Mouse (Mus musculus) MEL (cell line): ENCODE data around the gene Prcc. TPM values are rescaled to one million over a fixed set of nuclear protein-coding genes. Genes with fewer than 3 reads are reported as not detected.
"Not testable (repeated sequence)": the region's sequence is repeated elsewhere in the genome, so short reads cannot be mapped to it uniquely, and the experiment has no call there.

Experiments used
- DNase-seq: peaks from one replicate; pipeline ENCODE4 v3.0.0; 2011; ENCODE audit warnings: low read depth, low spot score
- H3K27ac ChIP-seq: 2 replicates; pipeline ENCODE4 v1.5.1; 2012; ENCODE audit warnings: low read depth, mild to moderate bottlenecking, control low read depth, low read length, moderate library complexity; ENCODE audit not compliant: control insufficient read depth
- H3K27me3 ChIP-seq, 2 experiments: fragments of 150-350 bp in 1 of 2; sonication (generic) in 1 of 2; 2 replicates each; pipeline ENCODE4 v1.6.1; 2012; ENCODE audit warnings: low read length in 2 of 2, mild to moderate bottlenecking in 2 of 2, improper control_type of control experiment in 1 of 2, moderate library complexity in 1 of 2; ENCODE audit not compliant: insufficient read depth in 2 of 2, control insufficient read depth in 1 of 2
- H3K36me3 ChIP-seq, 2 experiments: 2 replicates each; pipeline ENCODE4 v1.6.1; 2012 to 2014; ENCODE audit warnings: low read length in 2 of 2, improper control_type of control experiment in 1 of 2, inconsistent platforms in 1 of 2, mild to moderate bottlenecking in 1 of 2; ENCODE audit not compliant: insufficient read depth in 2 of 2, control insufficient read depth in 1 of 2
- H3K4me1 ChIP-seq, 2 experiments: fragments of 150-350 bp in 1 of 2; sonication (generic) in 1 of 2; 2 replicates each; pipeline ENCODE4 v1.6.1; 2012; ENCODE audit warnings: low read length in 2 of 2, improper control_type of control experiment in 1 of 2, mild to moderate bottlenecking in 1 of 2; ENCODE audit not compliant: insufficient read depth in 2 of 2, control insufficient read depth in 1 of 2
- H3K4me3 ChIP-seq, 2 experiments: fragments of 150-350 bp in 1 of 2; sonication (generic) in 1 of 2; 2 replicates each; pipeline ENCODE4 v1.5.1; 2012; ENCODE audit warnings: low read depth in 2 of 2, low read length in 2 of 2, mild to moderate bottlenecking in 2 of 2, moderate library complexity in 2 of 2, control low read depth in 1 of 2, improper control_type of control experiment in 1 of 2; ENCODE audit not compliant: control insufficient read depth in 1 of 2, insufficient read depth in 1 of 2
- H3K79me2 ChIP-seq: 2 replicates; pipeline ENCODE4 v1.6.1; 2012; ENCODE audit warnings: mild to moderate bottlenecking, low read length, moderate library complexity; ENCODE audit not compliant: control insufficient read depth, poor library complexity, insufficient read depth
- H3K9ac ChIP-seq: 2 replicates; pipeline ENCODE4 v1.6.1; 2012; ENCODE audit warnings: low read depth, mild to moderate bottlenecking, control low read depth, low read length, moderate library complexity; ENCODE audit not compliant: control insufficient read depth, poor library complexity, severe bottlenecking
- H3K9me3 ChIP-seq: fragments of 150-350 bp; sonication (generic); replicated peaks from 2 replicates; pipeline ENCODE4 v1.6.1; 2012; ENCODE audit warnings: mild to moderate bottlenecking, low read length, improper control_type of control experiment, moderate library complexity; ENCODE audit not compliant: insufficient read depth
- CTCF ChIP-seq, 3 experiments: IDR thresholded peaks in 2 of 3; conservative IDR thresholded peaks in 1 of 3; 2 replicates each; pipeline ENCODE4 v1.5.1; 2011 to 2012; ENCODE audit warnings: low read length in 3 of 3, low read depth in 2 of 3, mild to moderate bottlenecking in 2 of 3, improper control_type of control experiment in 1 of 3, inconsistent platforms in 1 of 3, mixed read lengths in 1 of 3, moderate library complexity in 1 of 3; ENCODE audit not compliant: control insufficient read depth in 1 of 3, insufficient read depth in 1 of 3, poor library complexity in 1 of 3, severe bottlenecking in 1 of 3
- MYC ChIP-seq: IDR thresholded peaks from 2 replicates; pipeline ENCODE4 v1.6.1; 2011; ENCODE audit warnings: low read depth, mild to moderate bottlenecking, low read length, improper control_type of control experiment, moderate library complexity
- NELFE ChIP-seq: IDR thresholded peaks from 2 replicates; pipeline ENCODE4 v1.6.1; 2011; ENCODE audit warnings: low read depth, low read length, improper control_type of control experiment
- NRF1 ChIP-seq: IDR thresholded peaks from 2 replicates; pipeline ENCODE4 v1.6.1; 2014; ENCODE audit warnings: low read depth, mild to moderate bottlenecking, inconsistent platforms, low read length, improper control_type of control experiment, moderate library complexity; ENCODE audit not compliant: poor library complexity, insufficient read depth, severe bottlenecking
- RAD21 ChIP-seq: IDR thresholded peaks from 2 replicates; pipeline ENCODE4 v1.6.1; 2011; ENCODE audit warnings: mild to moderate bottlenecking, low read depth, low read length, improper control_type of control experiment
- RCOR1 ChIP-seq: IDR thresholded peaks from 2 replicates; pipeline ENCODE4 v1.6.1; 2012; ENCODE audit warnings: low read depth, mild to moderate bottlenecking, inconsistent platforms, low read length, improper control_type of control experiment
- SMC3 ChIP-seq: IDR thresholded peaks from 2 replicates; pipeline ENCODE4 v1.6.1; 2011; ENCODE audit warnings: low read depth, low read length, improper control_type of control experiment
- ZC3H11A ChIP-seq: IDR thresholded peaks from 2 replicates; pipeline ENCODE4 v1.6.1; 2012; ENCODE audit warnings: low read depth, mild to moderate bottlenecking, inconsistent platforms, low read length, improper control_type of control experiment
- polyA plus RNA-seq, 2 experiments: library from polyadenylated mRNA; stranded (reverse) in 1 of 2; unstranded in 1 of 2; fragments of >175 nt in 1 of 2; fragments of >200 nt in 1 of 2; gene quantifications; 2 replicates each; pipeline versions ENCODE4 v1.2.1 to v1.2.4; 2012; ENCODE audit warnings: low replicate concordance in 2 of 2, low read depth in 1 of 2; ENCODE audit not compliant: insufficient read length in 2 of 2, insufficient read depth in 1 of 2, missing spikeins in 1 of 2
- total RNA-seq: library from RNA; depleted of rRNA; stranded (reverse); fragments of 300-350 nt; gene quantifications from 2 replicates; pipeline ENCODE4 v1.2.3, GENCODE M21; 2012

The Prcc gene
- total and polyA plus RNA-seq, 3 experiments = 47.0 to 65.9 TPM; not detected in 1

- TF ChIP-seq RCOR1 (no peak), CTCF (IDR thresholded peaks at IDR 0.05 in 2 of 3, conservative IDR thresholded peaks at IDR 0.05 in 1 of 3; ENCODE audit: control insufficient read depth in 1 of 3, insufficient read depth in 1 of 3, low read depth in 2 of 3, low read length in 3 of 3, poor library complexity in 1 of 3, severe bottlenecking in 1 of 3) (no peak), MYC (no peak)
- TF ChIP-seq, all 39 proteins: peak for 0
- H3K27me3 ChIP-seq = no peaks in the 10 kb centered on the region
- peaks cover 0 to 4% of the 10 kb centered on the region in 2 experiments; a peak in 2 of 4 replicates for H3K4me1 ChIP-seq
- no peaks in the 10 kb centered on the region for H3K9me3 ChIP-seq
- no peaks in the 10 kb centered on the region for H3K79me2 ChIP-seq
- H3K27ac ChIP-seq = no peak overlapping the region
- H3K36me3 ChIP-seq = peaks cover 0 to 2% of the 10 kb centered on the region in 2 experiments; a peak in 1 of 4 replicates
- H3K4me3 ChIP-seq = no peak overlapping the region
- H3K9ac ChIP-seq = no peak overlapping the region
- no peak for DNase-seq
These were observed 8.0 kb upstream of the Prcc start for GRCm38 (mm10) chr3:87893367-87893905.

GRCm38 (mm10) chr3:87891481-87891880, 6.1 kb upstream of the Prcc start:
- H3K27me3 ChIP-seq = no peaks in the 10 kb centered on the region
- H3K9ac ChIP-seq = no peak overlapping the region
- peaks cover 0 to 2% of the 10 kb centered on the region in 2 experiments; a peak in 1 of 4 replicates for H3K36me3 ChIP-seq
- H3K4me3 ChIP-seq = no peak overlapping the region
- no peaks in the 10 kb centered on the region for H3K79me2 ChIP-seq
- no peak for TF ChIP-seq NRF1
- no peak for TF ChIP-seq NELFE
- no peak for TF ChIP-seq SMC3
- peaks cover 1 to 4% of the 10 kb centered on the region in 2 experiments; a peak in 2 of 4 replicates for H3K4me1 ChIP-seq
- no peak overlapping the region for H3K27ac ChIP-seq
- no peaks in the 10 kb centered on the region for H3K9me3 ChIP-seq
- DNase-seq = no peak

DNA sequence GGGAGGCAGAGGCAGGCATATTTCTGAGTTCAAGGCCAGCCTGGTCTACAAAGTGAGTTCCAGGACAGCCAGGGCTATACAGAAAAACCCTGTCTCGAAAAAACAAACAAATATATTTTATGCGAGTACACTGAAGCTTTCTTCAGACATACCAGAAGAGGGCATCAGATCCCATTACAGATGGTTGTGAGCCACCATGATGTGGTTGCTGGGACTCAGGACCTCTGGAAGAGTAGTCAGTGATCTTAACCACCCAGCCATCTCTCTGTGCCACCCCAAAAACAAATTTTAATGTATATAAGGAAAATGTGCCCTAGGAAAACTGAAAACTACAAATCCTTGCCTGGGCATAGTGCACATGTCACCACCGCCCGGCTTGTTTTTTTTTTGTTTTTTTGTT, 2.0 kb upstream of the Prcc start:
- peak; percentile 47 for DNase-seq
- TF ChIP-seq ZC3H11A = 0 out of 2 replicates have a peak, but pooled peaks have one; percentile 41
- TF ChIP-seq CTCF (IDR thresholded peaks at IDR 0.05 in 2 of 3, conservative IDR thresholded peaks at IDR 0.05 in 1 of 3; ENCODE audit: control insufficient read depth in 1 of 3, insufficient read depth in 1 of 3, low read depth in 2 of 3, low read length in 3 of 3, poor library complexity in 1 of 3, severe bottlenecking in 1 of 3) = peak; percentile 15 to 50 (median 24); a peak in 3 of 6 replicates
- TF ChIP-seq RAD21 = peak; percentile 40
- TF ChIP-seq SMC3 = peak; percentile 49
- TF ChIP-seq, all 39 proteins: peak for 4; not testable (repeated sequence) for 35
- not testable (repeated sequence) for H3K27me3 ChIP-seq, H3K9me3 ChIP-seq, H3K27ac ChIP-seq, H3K9ac ChIP-seq, H3K4me3 ChIP-seq
- peaks cover 26% of the 10 kb centered on the region for H3K79me2 ChIP-seq
- H3K4me1 ChIP-seq = peaks cover 3 to 19% of the 10 kb centered on the region in 2 experiments; a peak in 3 of 4 replicates
- H3K36me3 ChIP-seq = peaks cover 0 to 14% of the 10 kb centered on the region in 2 experiments; a peak in 2 of 4 replicates
